Mouse (Mus musculus): Measurements from ENCODE around the gene Olfr618. TPM values are rescaled to one million over a fixed set of nuclear protein-coding genes. Genes with fewer than 3 reads are reported as not detected.
"Not testable (repeated sequence)": the region's sequence is repeated elsewhere in the genome, so short reads cannot be mapped to it uniquely, and the experiment has no call there.

Gene Olfr618
- not detected in 2 replicates for polyA plus RNA-seq (2015; fragmentation: Nextera tagmentation; extraction: Ambion mirVana)

GRCm38 (mm10) chr7:103589803-103590202 is at the start of gene Olfr618:
Gene Olfr618, plus strand, starts transcription at chr7:103590103.
- no peak within 1 kb of the TSS for H3K4me3 ChIP-seq (ENCODE audit: low read depth, low read length)
- TF ChIP-seq CTCF (IDR thresholded peaks at IDR 0.05), result no peak
- no peak for TF ChIP-seq EP300 (IDR thresholded peaks at IDR 0.05)
- ATAC-seq (no peak), DNase-seq (ENCODE audit: low spot score) (no peak)
- H3K9ac ChIP-seq (replicated peaks; ENCODE audit: low read depth), result no peak within 1 kb of the TSS
- H3K36me3 ChIP-seq (ENCODE audit: insufficient read depth, low read length), result no peaks in the 10 kb centered on the region
- H3K4me1 ChIP-seq (ENCODE audit: insufficient read depth, low read depth, low read length), result no peaks in the 10 kb centered on the region
- H3K4me2 ChIP-seq (replicated peaks; ENCODE audit: low read depth, low read length), result no peak within 1 kb of the TSS
- 55% methylated on average over 2 of the region's 2 CpGs for WGBS
- no peak within 1 kb of the TSS for H3K27ac ChIP-seq (ENCODE audit: low read length)
- no peaks in the 10 kb centered on the region for H3K27me3 ChIP-seq (replicated peaks; ENCODE audit: insufficient read depth, low read length)
- H3K9me3 ChIP-seq (ENCODE audit: low read length), result no peaks in the 10 kb centered on the region

GRCm38 (mm10) chr7:103542617-103543016 is 47.3 kb upstream of the Olfr618 start, which contains the start of gene Olfr612:
Gene Olfr612, minus strand, starts transcription at chr7:103542717.
- ATAC-seq; H3K4me2 ChIP-seq (replicated peaks; ENCODE audit: low read depth, low read length); H3K27ac ChIP-seq (ENCODE audit: low read length); H3K9ac ChIP-seq (replicated peaks; ENCODE audit: low read depth); H3K36me3 ChIP-seq (ENCODE audit: insufficient read depth, low read length); H3K27me3 ChIP-seq (replicated peaks; ENCODE audit: insufficient read depth, low read length); H3K4me3 ChIP-seq (ENCODE audit: low read depth, low read length); DNase-seq (ENCODE audit: low spot score); H3K9me3 ChIP-seq (ENCODE audit: low read length); H3K4me1 ChIP-seq (ENCODE audit: insufficient read depth, low read depth, low read length): not testable (repeated sequence)
- WGBS, result 68% methylated on average over 2 of the region's 2 CpGs

DNA sequence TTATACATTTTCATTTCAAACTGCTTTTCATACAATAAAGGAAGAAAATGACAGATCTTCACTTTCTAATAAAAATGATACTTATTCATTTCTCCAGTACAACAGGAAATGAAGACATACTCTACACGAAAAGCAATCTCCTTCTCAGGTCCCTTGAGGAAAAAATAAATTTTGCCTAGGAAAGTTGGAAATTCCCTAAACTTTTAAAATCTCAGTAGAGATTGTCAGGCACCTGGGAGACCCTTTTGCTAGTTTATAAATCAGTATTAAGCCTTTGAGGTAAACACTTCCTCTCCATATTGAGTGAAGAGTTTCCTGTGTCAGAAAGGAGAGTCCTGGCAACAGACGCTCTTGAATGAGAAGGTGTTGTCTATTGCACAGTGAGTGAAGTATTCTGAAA is 42.1 kb upstream of the Olfr618 start, which contains the start of gene Olfr613:
Olfr613 (plus strand) TSS at position 301 of the 400 bp plus-strand sequence.
- Histone ChIP-seq H3K27ac (ENCODE audit: low read length) (no peak within 1 kb of the TSS), H3K4me3 (ENCODE audit: low read depth, low read length) (no peak within 1 kb of the TSS), H3K27me3 (replicated peaks; ENCODE audit: insufficient read depth, low read length) (no peaks in the 10 kb centered on the region), H3K36me3 (ENCODE audit: insufficient read depth, low read length) (no peaks in the 10 kb centered on the region), H3K9ac (replicated peaks; ENCODE audit: low read depth) (no peak within 1 kb of the TSS), H3K4me1 (ENCODE audit: insufficient read depth, low read depth, low read length) (no peaks in the 10 kb centered on the region), H3K4me2 (replicated peaks; ENCODE audit: low read depth, low read length) (no peak within 1 kb of the TSS), H3K9me3 (ENCODE audit: low read length) (no peaks in the 10 kb centered on the region)
- TF ChIP-seq EP300 (IDR thresholded peaks at IDR 0.05), result no peak
- no peak for DNase-seq (ENCODE audit: low spot score)
- no peak for ATAC-seq
- WGBS, result 50% methylated on average over 2 of the region's 2 CpGs

- ATAC-seq, result no peak
- TF ChIP-seq CTCF (IDR thresholded peaks at IDR 0.05) (no peak), EP300 (IDR thresholded peaks at IDR 0.05) (no peak)
Measured at GRCm38 (mm10) chr7:103555779-103556178, 34.1 kb upstream of the Olfr618 start, which contains the start of gene Olfr615. Gene Olfr615, plus strand, starts transcription at chr7:103556079.

GRCm38 (mm10) chr7:103569043-103569442 is 20.9 kb upstream of the Olfr618 start, which contains the start of gene Olfr616:
Gene Olfr616, minus strand, starts transcription at chr7:103569143.
- Histone ChIP-seq H3K4me3 (ENCODE audit: low read depth, low read length) (no peak within 1 kb of the TSS), H3K9me3 (ENCODE audit: low read length) (no peaks in the 10 kb centered on the region), H3K27ac (ENCODE audit: low read length) (no peak within 1 kb of the TSS), H3K36me3 (ENCODE audit: insufficient read depth, low read length) (no peaks in the 10 kb centered on the region), H3K4me2 (replicated peaks; ENCODE audit: low read depth, low read length) (no peak within 1 kb of the TSS), H3K4me1 (ENCODE audit: insufficient read depth, low read depth, low read length) (no peaks in the 10 kb centered on the region), H3K27me3 (replicated peaks; ENCODE audit: insufficient read depth, low read length) (no peaks in the 10 kb centered on the region), H3K9ac (replicated peaks; ENCODE audit: low read depth) (no peak within 1 kb of the TSS)
- no peak for DNase-seq (ENCODE audit: low spot score)
- no peak for ATAC-seq
- TF ChIP-seq EP300 (IDR thresholded peaks at IDR 0.05) (no peak), CTCF (IDR thresholded peaks at IDR 0.05) (no peak)
- 79% methylated on average over 3 of the region's 3 CpGs for WGBS

More at GRCm38 (mm10) chr7:103555779-103556178, 34.1 kb upstream of the Olfr618 start, which contains the start of gene Olfr615:
- Histone ChIP-seq H3K36me3 (ENCODE audit: insufficient read depth, low read length) (no peaks in the 10 kb centered on the region), H3K4me3 (ENCODE audit: low read depth, low read length) (no peak within 1 kb of the TSS), H3K9me3 (ENCODE audit: low read length) (no peaks in the 10 kb centered on the region), H3K27ac (ENCODE audit: low read length) (no peak within 1 kb of the TSS), H3K4me2 (replicated peaks; ENCODE audit: low read depth, low read length) (no peak within 1 kb of the TSS), H3K27me3 (replicated peaks; ENCODE audit: insufficient read depth, low read length) (no peaks in the 10 kb centered on the region), H3K4me1 (ENCODE audit: insufficient read depth, low read depth, low read length) (no peaks in the 10 kb centered on the region), H3K9ac (replicated peaks; ENCODE audit: low read depth) (no peak within 1 kb of the TSS)
- WGBS, result 80% methylated on average over 2 of the region's 2 CpGs
- DNase-seq (ENCODE audit: low spot score), result no peak

- Histone ChIP-seq H3K27ac (ENCODE audit: low read length) (no peak within 1 kb of the TSS), H3K4me3 (ENCODE audit: low read depth, low read length) (no peak within 1 kb of the TSS), H3K9me3 (ENCODE audit: low read length) (no peaks in the 10 kb centered on the region), H3K27me3 (replicated peaks; ENCODE audit: insufficient read depth, low read length) (no peaks in the 10 kb centered on the region), H3K36me3 (ENCODE audit: insufficient read depth, low read length) (no peaks in the 10 kb centered on the region), H3K4me1 (ENCODE audit: insufficient read depth, low read depth, low read length) (no peaks in the 10 kb centered on the region), H3K4me2 (replicated peaks; ENCODE audit: low read depth, low read length) (no peak within 1 kb of the TSS), H3K9ac (replicated peaks; ENCODE audit: low read depth) (no peak within 1 kb of the TSS)
- WGBS, result 76% methylated on average over 1 of the region's 1 CpGs
- TF ChIP-seq EP300 (IDR thresholded peaks at IDR 0.05) (no peak), CTCF (IDR thresholded peaks at IDR 0.05) (no peak)
- ATAC-seq (no peak), DNase-seq (ENCODE audit: low spot score) (no peak)
Measured at GRCm38 (mm10) chr7:103572761-103573160, 17.1 kb upstream of the Olfr618 start, which contains the start of gene Olfr617. Gene Olfr617, plus strand, starts transcription at chr7:103573061.

DNA sequence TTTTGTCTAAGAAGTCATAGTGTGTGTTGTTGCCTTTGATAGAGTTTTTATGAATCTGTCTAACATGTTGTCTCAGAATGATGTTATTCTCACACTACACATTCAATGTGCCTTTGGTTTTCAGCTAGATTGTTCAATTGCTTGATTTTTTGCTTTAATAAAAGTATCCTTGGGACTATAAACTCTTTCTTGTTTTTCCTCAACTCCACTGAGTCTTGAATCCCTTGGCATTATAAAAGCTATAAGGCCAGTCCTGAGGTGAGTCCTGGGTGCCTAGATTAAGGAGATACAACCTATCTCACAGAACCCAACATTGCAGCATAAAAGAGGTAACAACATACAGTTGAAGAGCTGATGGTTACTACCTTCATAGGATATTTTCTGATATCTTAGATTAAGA is 10.4 kb downstream of the Olfr618 start, which contains the start of gene Olfr619:
Olfr619 (plus strand) TSS at position 301 of the 400 bp plus-strand sequence.
- H3K4me3 ChIP-seq (ENCODE audit: low read depth, low read length), result no peak within 1 kb of the TSS
- H3K4me1 ChIP-seq (ENCODE audit: insufficient read depth, low read depth, low read length), result no peaks in the 10 kb centered on the region
- no peak within 1 kb of the TSS for H3K9ac ChIP-seq (replicated peaks; ENCODE audit: low read depth)
- TF ChIP-seq EP300 (IDR thresholded peaks at IDR 0.05) (no peak), CTCF (IDR thresholded peaks at IDR 0.05) (no peak)
- H3K36me3 ChIP-seq (ENCODE audit: insufficient read depth, low read length), result no peaks in the 10 kb centered on the region
- no peak within 1 kb of the TSS for H3K27ac ChIP-seq (ENCODE audit: low read length)
- no peak within 1 kb of the TSS for H3K4me2 ChIP-seq (replicated peaks; ENCODE audit: low read depth, low read length)
- no peaks in the 10 kb centered on the region for H3K27me3 ChIP-seq (replicated peaks; ENCODE audit: insufficient read depth, low read length)
- DNase-seq (ENCODE audit: low spot score), result no peak
- no peak for ATAC-seq
- no peaks in the 10 kb centered on the region for H3K9me3 ChIP-seq (ENCODE audit: low read length)

All from lung, postnatal 0 days (tissue).